ENCODE assay signal across 8 mouse cellular contexts in genomic region chr7:64326892-64327291, GRCm38 (mm10). TPM values are rescaled to one million over a fixed set of nuclear protein-coding genes. Genes with fewer than 3 reads are reported as not detected.
A peak's percentile ranks its signal among the peaks of the same experiment; 100 is the strongest.
DNase-seq lines count a peak whose midpoint lies in the region; ATAC-seq and TF ChIP-seq lines count a peak whose summit lies in the region.

No protein-coding gene starts in this region.

- TF ChIP-seq CTCF in kidney, adult 2 months (conservative IDR thresholded peaks at IDR 0.05; ENCODE audit: insufficient read depth, insufficient read length, low read depth, low read length), result peak; percentile 82

- DNase-seq in heart, adult 11 months, result peak; percentile 92
- DNase-seq in embryo, embryonic 10.5 days (ENCODE audit: low spot score), result peak; percentile 85
- peak; percentile 51 for DNase-seq in gastrocnemius, postnatal 25 days
- DNase-seq in kidney, adult 2 months, result peak; percentile 81
- DNase-seq in limb, embryonic 11.5 days (ENCODE audit: low spot score), result peak; percentile 85
- DNase-seq in spleen, adult 18-20 months, result peak; percentile 57 to 85

- no peak for ATAC-seq in heart, embryonic 11.5 days (replicated peaks; ENCODE audit: insufficient number of reproducible peaks, low FRiP score, low TSS enrichment)
- no peak for ATAC-seq in limb, embryonic 11.5 days (ENCODE audit: insufficient number of reproducible peaks, low FRiP score, low TSS enrichment, low read depth)
- peak; percentile 39; the same call in 1 of the 2 replicates for ATAC-seq in midbrain, embryonic 16.5 days

- H3K4me1 ChIP-seq in heart, embryonic 11.5 days (ENCODE audit: control insufficient read depth, insufficient read depth, low read length), result no peaks in the 10 kb centered on the region
- no peaks in the 10 kb centered on the region for H3K4me1 ChIP-seq in kidney, adult 2 months (ENCODE audit: control insufficient read depth, insufficient read depth, low read length)
- no peaks in the 10 kb centered on the region for H3K4me1 ChIP-seq in limb, embryonic 11.5 days (ENCODE audit: control insufficient read depth, insufficient read depth, low read length)
- H3K4me1 ChIP-seq in midbrain, embryonic 16.5 days (ENCODE audit: control insufficient read depth, insufficient read depth, low read length), result no peaks in the 10 kb centered on the region

- no peak overlapping the region for H3K4me2 ChIP-seq in heart, embryonic 11.5 days
- H3K4me2 ChIP-seq in limb, embryonic 11.5 days (ENCODE audit: low read depth, severe bottlenecking), result no peak overlapping the region
- no peak overlapping the region for H3K4me2 ChIP-seq in midbrain, embryonic 16.5 days (ENCODE audit: low read length)

- H3K27me3 ChIP-seq in heart, embryonic 11.5 days (ENCODE audit: control insufficient read depth, insufficient read depth, low read length), result no peaks in the 10 kb centered on the region
- H3K27me3 ChIP-seq in kidney, adult 2 months (replicated peaks; ENCODE audit: control insufficient read depth, insufficient read depth, low read length), result no peaks in the 10 kb centered on the region
- no peaks in the 10 kb centered on the region for H3K27me3 ChIP-seq in limb, embryonic 11.5 days (ENCODE audit: control insufficient read depth, insufficient read depth, low read length)
- no peaks in the 10 kb centered on the region for H3K27me3 ChIP-seq in midbrain, embryonic 16.5 days (ENCODE audit: control insufficient read depth, insufficient read depth, low read depth, low read length)

- H3K9ac ChIP-seq in heart, embryonic 11.5 days (ENCODE audit: low read depth, low read length), result no peak overlapping the region
- H3K9ac ChIP-seq in limb, embryonic 11.5 days (ENCODE audit: low read length), result no peak overlapping the region
- no peak overlapping the region for H3K9ac ChIP-seq in midbrain, embryonic 16.5 days (ENCODE audit: low read depth, low read length)

- 29% methylated on average over 1 of the region's 1 CpGs for WGBS in heart, embryonic 11.5 days (ENCODE audit: insufficient replicate concordance)
- 6% methylated on average over 1 of the region's 1 CpGs for WGBS in kidney, adult 2 months
- 22% methylated on average over 1 of the region's 1 CpGs for WGBS in limb, embryonic 11.5 days
- 13% methylated on average over 1 of the region's 1 CpGs for WGBS in midbrain, embryonic 16.5 days

- H3K36me3 ChIP-seq in heart, embryonic 11.5 days (ENCODE audit: control insufficient read depth, insufficient read depth, low read length), result 0 out of 2 replicates have a peak, but pooled peaks cover 2% of the 10 kb centered on the region
- H3K36me3 ChIP-seq in kidney, adult 2 months (ENCODE audit: control insufficient read depth, insufficient read depth, low read length), result peaks cover 4% of the 10 kb centered on the region
- H3K36me3 ChIP-seq in limb, embryonic 11.5 days (ENCODE audit: control insufficient read depth, insufficient read depth, low read length), result no peaks in the 10 kb centered on the region; the same call in 1 of the 2 replicates
- no peaks in the 10 kb centered on the region for H3K36me3 ChIP-seq in midbrain, embryonic 16.5 days (ENCODE audit: control insufficient read depth, insufficient read depth, low read length)

- TF ChIP-seq POLR2A in kidney, adult 2 months (IDR thresholded peaks at IDR 0.05; ENCODE audit: low read depth, low read length), result no peak

- no peak overlapping the region for H3K27ac ChIP-seq in heart, embryonic 11.5 days (ENCODE audit: low read depth, low read length)
- no peak overlapping the region for H3K27ac ChIP-seq in kidney, adult 2 months (ENCODE audit: insufficient read depth, low read depth, low read length)
- no peak overlapping the region for H3K27ac ChIP-seq in limb, embryonic 11.5 days (replicated peaks; ENCODE audit: low read depth, low read length)
- H3K27ac ChIP-seq in midbrain, embryonic 16.5 days (ENCODE audit: low read length), result no peak overlapping the region

- H3K4me3 ChIP-seq in heart, embryonic 11.5 days (ENCODE audit: low read depth, low read length), result no peak overlapping the region
- no peak overlapping the region for H3K4me3 ChIP-seq in kidney, adult 2 months (ENCODE audit: insufficient read depth, low read depth, low read length)
- no peak overlapping the region for H3K4me3 ChIP-seq in limb, embryonic 11.5 days (ENCODE audit: low read depth, low read length)
- H3K4me3 ChIP-seq in midbrain, embryonic 16.5 days (ENCODE audit: low read depth, low read length), result no peak overlapping the region

- no peaks in the 10 kb centered on the region for H3K9me3 ChIP-seq in heart, embryonic 11.5 days (replicated peaks; ENCODE audit: control insufficient read depth, low read length)
- no peaks in the 10 kb centered on the region for H3K9me3 ChIP-seq in limb, embryonic 11.5 days (ENCODE audit: control insufficient read depth, low read length)
- H3K9me3 ChIP-seq in midbrain, embryonic 16.5 days (replicated peaks; ENCODE audit: control insufficient read depth, low read length, poor library complexity, severe bottlenecking), result no peaks in the 10 kb centered on the region

RNA-seq across cellular contexts. Expression of gene Mtmr10, which starts 39.4 kb away (rescaled TPM):
- 7.1 and 7.2 TPM in 2 replicates for polyA plus RNA-seq in heart, embryonic 11.5 days (2014; fragmentation: Nextera tagmentation; extraction: Ambion mirVana)
- 10 to 100 TPM; 12.9 to 17.8 TPM for total RNA-seq in gastrocnemius, postnatal 25 days (2021)
- 9.7 and 10.1 TPM in 2 replicates for polyA plus RNA-seq in kidney, adult 2 months (2012; rRNA removed)
- polyA plus RNA-seq in limb, embryonic 11.5 days (2014; fragmentation: Nextera tagmentation; extraction: Ambion mirVana), result 11.8 and 12.0 TPM in 2 replicates
- polyA plus RNA-seq in midbrain, embryonic 16.5 days (2015; fragmentation: Nextera tagmentation; extraction: Ambion mirVana), result 8.8 and 9.9 TPM in 2 replicates

RNA-seq across cellular contexts. Expression of gene Fan1, which starts 47.0 kb away (rescaled TPM):
- 4.1 and 6.0 TPM in 2 replicates for polyA plus RNA-seq in heart, embryonic 11.5 days (2014; fragmentation: Nextera tagmentation; extraction: Ambion mirVana)
- total RNA-seq in gastrocnemius, postnatal 25 days (2021), result 1 to 10 TPM; 5.3 to 6.4 TPM
- polyA plus RNA-seq in kidney, adult 2 months (2012; rRNA removed), result 2.8 and 3.2 TPM in 2 replicates
- 7.6 and 8.7 TPM in 2 replicates for polyA plus RNA-seq in limb, embryonic 11.5 days (2014; fragmentation: Nextera tagmentation; extraction: Ambion mirVana)
- polyA plus RNA-seq in midbrain, embryonic 16.5 days (2015; fragmentation: Nextera tagmentation; extraction: Ambion mirVana), result 5.1 and 7.1 TPM in 2 replicates
